Mouse (Mus musculus) embryonic fibroblast, embryonic 13.5 days (primary cell): ENCODE data around the gene A630023A22Rik. TPM values are rescaled to one million over a fixed set of nuclear protein-coding genes. Genes with fewer than 3 reads are reported as not detected.

Source experiments
- H3K27ac ChIP-seq: 2 replicates; pipeline ENCODE4 v1.5.1; 2012; ENCODE audit warnings: low read length, control low read depth, inconsistent platforms; ENCODE audit not compliant: insufficient read depth
- H3K4me1 ChIP-seq: 2 replicates; pipeline ENCODE4 v1.6.1; 2011; ENCODE audit warnings: low read length; ENCODE audit not compliant: control insufficient read depth, insufficient read depth
- H3K4me3 ChIP-seq: 2 replicates; pipeline ENCODE4 v1.5.1; 2011; ENCODE audit warnings: mild to moderate bottlenecking, control low read depth, low read length; ENCODE audit not compliant: insufficient read depth
- CTCF ChIP-seq: IDR thresholded peaks from 2 replicates; pipeline ENCODE4 v1.5.1; 2011; ENCODE audit warnings: mild to moderate bottlenecking, control low read depth, low read length, moderate library complexity, borderline replicate concordance; ENCODE audit not compliant: insufficient read depth
- POLR2A ChIP-seq: IDR thresholded peaks from 2 replicates; pipeline ENCODE4 v1.6.1; 2011; ENCODE audit warnings: low read depth, mild to moderate bottlenecking, control low read depth, low read length, moderate library complexity
- polyA plus RNA-seq: library from polyadenylated mRNA; stranded (reverse); fragments of >200 nt; gene quantifications from 2 replicates; pipeline ENCODE4 v1.2.4, GENCODE M21; 2011; ENCODE audit warnings: low read depth; ENCODE audit not compliant: missing spikeins, insufficient read length

The A630023A22Rik gene
- polyA plus RNA-seq, 1 experiment = 2.8 TPM

DNA sequence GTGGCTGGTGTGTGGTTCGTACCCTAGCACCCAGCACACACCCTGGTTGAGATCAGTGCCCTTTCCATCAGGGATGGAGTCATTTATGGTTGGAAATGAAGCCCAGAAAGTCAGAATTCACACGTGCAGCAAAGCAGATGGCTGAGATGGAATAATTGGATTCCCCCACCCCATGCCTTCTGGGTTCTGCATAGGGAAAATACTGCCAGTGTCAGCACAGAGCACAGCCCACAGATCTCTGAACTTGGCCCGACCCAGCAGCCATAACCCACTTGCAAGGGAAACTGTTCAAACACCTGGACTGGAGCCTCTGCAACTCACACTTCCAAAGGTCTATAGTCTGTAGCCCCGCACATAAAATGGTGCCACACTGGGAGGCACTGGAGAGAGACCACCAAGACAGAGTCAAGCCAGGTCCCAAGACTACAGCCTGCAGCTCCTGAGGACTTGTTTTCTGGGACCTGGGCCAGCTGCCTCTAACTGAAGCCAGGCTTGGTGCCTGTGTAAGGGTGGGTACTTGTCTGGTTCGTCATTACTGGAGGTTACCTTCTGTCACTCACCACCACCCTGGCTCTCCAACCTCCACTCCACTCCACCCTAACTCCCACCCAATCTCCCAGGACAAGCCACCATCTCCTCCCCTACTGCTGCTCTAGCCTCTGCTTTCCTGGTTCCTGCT is 52.3 kb downstream of the A630023A22Rik start:
- H3K27ac ChIP-seq = no peak overlapping the region
- no peak for TF ChIP-seq POLR2A
- no peak for TF ChIP-seq CTCF
- H3K4me3 ChIP-seq = no peak overlapping the region
- no peaks in the 10 kb centered on the region for H3K4me1 ChIP-seq

DNA sequence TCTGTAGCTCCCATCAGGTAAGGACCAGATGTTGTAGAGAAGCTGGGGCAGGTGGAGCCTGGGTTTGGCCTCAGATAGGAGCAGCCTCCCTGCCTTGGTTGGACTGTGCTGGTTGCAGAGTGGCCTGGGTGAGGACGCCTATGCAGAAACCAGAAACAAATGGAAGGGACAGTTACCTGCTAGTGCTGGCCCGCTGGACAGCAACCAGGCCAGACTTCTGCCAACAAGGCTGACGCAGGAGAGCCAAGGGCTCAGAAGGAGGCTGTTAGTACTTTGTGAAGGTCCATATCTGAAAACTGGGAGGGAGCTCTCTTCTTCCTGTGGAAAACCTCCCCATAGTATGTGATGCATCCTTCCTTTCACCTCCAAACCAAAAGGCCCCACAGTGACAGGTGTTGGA is 59.2 kb downstream of the A630023A22Rik start:
- H3K4me3 ChIP-seq = no peak overlapping the region
- H3K27ac ChIP-seq = no peak overlapping the region
- TF ChIP-seq POLR2A = no peak
- no peak for TF ChIP-seq CTCF
- no peaks in the 10 kb centered on the region for H3K4me1 ChIP-seq

DNA sequence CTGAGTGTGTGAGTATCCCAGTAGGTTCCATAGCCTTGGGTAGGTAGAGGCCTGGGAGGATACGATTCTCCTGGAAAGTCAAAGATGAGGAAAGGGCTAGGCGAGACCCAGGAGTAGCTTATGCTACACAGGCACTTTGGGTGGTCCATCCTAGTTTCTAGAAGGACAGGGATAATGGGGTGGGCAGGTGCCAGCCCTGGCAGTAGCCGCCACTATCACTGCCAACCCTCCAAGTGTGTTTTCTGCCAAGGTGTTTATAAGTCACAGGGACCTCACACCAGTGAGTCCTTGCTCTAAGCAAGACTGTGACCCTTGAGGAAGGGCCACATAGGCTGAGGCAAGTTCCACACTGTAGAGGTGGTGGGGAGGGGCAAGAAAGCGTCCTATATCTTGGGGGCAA is 61.3 kb downstream of the A630023A22Rik start:
- H3K27ac ChIP-seq = no peak overlapping the region
- no peaks in the 10 kb centered on the region for H3K4me1 ChIP-seq
- TF ChIP-seq POLR2A (no peak), CTCF (no peak)
- H3K4me3 ChIP-seq = no peak overlapping the region

DNA sequence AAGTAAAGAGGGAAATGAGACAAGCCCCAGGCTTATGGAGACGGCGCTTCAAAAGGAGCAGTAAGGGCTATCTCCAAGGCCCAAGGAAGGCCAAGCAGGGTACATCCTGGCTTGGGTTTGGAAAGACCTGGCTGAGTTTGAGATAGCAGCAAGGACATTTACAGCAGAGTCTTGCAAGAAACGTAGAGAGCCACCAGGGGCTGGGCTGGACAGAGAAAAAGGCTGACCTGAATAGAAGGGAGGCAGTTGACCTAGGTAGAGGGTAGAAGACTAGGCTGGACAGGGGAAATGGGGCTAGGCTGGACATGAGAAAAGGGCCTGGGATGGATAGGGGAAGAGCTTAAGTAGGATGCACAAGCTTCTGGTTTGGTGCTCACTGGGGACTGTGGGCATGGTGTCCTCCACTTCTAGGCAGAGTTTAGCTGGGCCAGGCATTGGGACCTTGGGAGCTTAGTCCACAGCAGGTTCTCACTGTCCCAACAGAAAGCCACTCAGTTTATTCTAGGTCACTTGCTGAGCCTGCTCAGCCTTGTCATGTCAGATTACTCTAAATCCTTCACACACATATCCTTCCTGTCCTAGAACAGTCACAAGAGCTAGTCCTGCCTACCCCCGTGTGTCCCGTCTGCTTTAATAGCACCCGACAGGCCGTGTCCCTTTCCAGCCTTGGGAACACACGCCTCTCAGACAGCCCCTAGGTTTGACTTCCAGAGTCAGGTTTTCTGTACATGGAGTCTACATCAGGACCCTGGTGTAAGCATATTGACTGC is 68.5 kb downstream of the A630023A22Rik start:
- no peak for TF ChIP-seq CTCF
- no peak for TF ChIP-seq POLR2A
- no peak overlapping the region for H3K4me3 ChIP-seq
- no peak overlapping the region for H3K27ac ChIP-seq
- H3K4me1 ChIP-seq = no peaks in the 10 kb centered on the region

DNA sequence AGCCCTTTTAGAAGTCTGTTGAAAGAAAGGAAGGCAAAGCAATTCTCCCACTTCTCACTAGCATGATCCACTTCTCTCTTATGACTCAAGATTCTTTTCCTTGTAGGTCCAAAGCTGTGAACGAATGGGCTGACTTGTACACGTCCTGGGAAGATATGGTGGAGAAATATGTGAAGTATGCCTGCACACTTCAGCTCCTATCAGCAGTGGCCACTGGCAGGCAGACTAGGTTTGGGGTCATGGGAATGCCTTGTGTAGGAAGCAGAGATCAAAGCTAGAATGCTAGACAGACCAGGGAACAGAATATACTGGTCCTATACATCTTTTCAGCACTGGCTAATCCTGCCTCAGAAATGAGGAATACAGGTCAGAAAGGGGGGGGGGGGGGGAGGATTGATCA is 75.8 kb downstream of the A630023A22Rik start:
- no peak for TF ChIP-seq POLR2A
- Histone ChIP-seq H3K4me3 (no peak overlapping the region), H3K27ac (no peak overlapping the region), H3K4me1 (no peaks in the 10 kb centered on the region)

DNA sequence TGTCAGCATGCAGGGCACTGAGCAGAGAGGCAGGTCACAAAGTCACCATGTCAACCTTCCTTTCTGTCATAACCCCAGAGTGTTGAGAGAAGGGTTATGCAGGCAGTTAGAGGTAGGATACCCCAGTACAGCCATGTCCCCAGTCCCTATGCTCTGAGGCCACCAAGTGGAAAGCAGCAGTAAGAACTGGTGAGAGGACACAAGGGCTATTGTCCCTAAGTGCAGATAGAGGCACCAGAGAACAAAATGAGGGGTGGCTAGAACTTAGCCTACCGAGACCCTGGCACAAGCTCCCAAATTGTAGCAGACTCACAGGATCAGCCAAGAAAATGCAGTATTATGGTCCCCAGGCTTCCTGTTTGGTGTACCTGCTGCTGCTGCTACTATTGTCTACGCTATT is 85.6 kb downstream of the A630023A22Rik start:
- no peak overlapping the region for H3K27ac ChIP-seq
- H3K4me3 ChIP-seq = no peak overlapping the region
- no peaks in the 10 kb centered on the region for H3K4me1 ChIP-seq
- no peak for TF ChIP-seq POLR2A
- no peak for TF ChIP-seq CTCF

DNA sequence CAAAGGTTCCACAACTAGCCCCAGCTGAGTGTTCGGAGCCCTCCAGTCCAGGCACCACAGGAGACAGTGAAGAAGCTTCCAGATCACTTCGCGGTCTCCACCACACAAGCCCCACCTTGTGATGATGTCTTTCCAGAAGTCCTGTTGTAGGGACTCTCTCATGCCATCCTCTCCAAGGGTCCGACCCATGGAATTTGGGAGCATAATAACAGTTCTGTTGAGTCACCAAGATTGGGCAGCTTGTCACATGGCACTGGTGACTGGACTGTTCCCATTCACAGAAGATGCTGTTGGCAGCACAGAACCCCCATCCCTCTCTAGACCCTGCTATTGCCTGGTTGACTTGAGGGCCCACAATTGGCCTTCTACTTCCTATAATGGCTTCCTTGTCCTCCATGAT is 86.2 kb downstream of the A630023A22Rik start, which contains the start of gene Gm5460:
Gene Gm5460, plus strand, starts transcription at position 378 of the 400 bp plus-strand sequence.
- no peak for TF ChIP-seq POLR2A
- TF ChIP-seq CTCF = no peak
- no peaks in the 10 kb centered on the region for H3K4me1 ChIP-seq
- no peak within 1 kb of the TSS for H3K27ac ChIP-seq
- no peak within 1 kb of the TSS for H3K4me3 ChIP-seq

DNA sequence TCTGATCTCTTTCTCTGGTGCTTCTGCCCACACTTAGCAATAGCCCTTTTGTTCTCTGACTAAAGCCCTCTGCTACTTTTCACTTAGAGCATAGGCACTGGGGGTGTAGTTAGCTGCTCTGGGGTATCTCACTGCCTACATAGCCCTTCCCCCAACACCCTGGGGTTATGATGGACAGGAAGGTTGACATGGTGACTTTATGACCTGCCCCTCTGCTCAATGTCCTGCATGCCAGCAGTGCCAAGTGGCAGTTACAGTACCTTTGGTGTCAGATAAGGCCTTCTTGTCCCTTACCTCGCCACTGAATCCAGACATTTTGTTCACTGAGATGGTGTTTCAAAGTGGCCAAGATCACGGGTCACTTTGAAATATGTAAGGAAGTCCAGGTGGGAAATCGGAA is 87.5 kb downstream of the A630023A22Rik start, which contains the start of gene Gm30083:
Gene Gm30083, minus strand, starts transcription at position 120 of the 400 bp plus-strand sequence.
- Histone ChIP-seq H3K27ac (no peak within 1 kb of the TSS), H3K4me3 (no peak within 1 kb of the TSS), H3K4me1 (no peaks in the 10 kb centered on the region)
- TF ChIP-seq POLR2A = no peak
- TF ChIP-seq CTCF = no peak

DNA sequence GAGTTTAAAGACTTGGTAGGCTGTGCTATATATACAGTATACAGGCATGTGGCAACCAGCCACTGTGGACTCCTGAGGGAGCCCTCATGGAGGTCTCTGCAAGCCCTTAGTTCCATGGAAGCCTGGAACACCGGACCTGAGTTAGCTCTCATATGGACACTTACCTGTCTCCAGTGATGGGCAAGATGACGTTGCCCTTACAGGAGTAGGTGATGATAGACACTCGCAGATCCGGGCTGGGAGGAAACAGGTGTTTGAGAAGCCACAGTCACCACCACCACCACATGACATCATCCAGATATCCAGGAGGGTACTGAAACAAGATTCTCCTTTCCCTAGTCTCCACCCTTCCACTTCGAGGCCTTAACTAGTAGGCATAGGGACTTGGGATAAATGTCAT is 100.2 kb downstream of the A630023A22Rik start:
- Histone ChIP-seq H3K4me3 (no peak overlapping the region), H3K27ac (no peak overlapping the region)

DNA sequence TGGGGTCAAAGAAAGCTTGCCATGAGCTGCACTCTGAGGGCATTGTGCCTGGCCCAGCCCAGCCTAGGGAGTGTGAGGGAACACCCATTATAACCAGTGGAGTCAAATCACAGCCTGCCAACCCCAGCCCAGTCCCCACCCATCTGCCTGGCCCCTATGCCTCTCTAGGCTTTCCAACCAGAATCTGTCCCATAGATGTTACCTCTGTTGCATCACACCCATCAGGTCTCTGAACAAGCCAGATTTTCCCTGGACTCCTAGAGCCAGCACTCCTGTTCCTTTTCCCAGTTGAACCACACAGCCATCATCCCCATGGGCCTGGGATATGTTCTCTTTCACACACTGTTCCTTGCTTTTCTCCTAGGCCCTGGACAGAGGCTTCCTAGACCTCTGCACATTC is 101.1 kb downstream of the A630023A22Rik start:
- TF ChIP-seq POLR2A (no peak), CTCF (no peak)
- Histone ChIP-seq H3K27ac (no peak overlapping the region), H3K4me3 (no peak overlapping the region), H3K4me1 (no peaks in the 10 kb centered on the region)

More for the DNA sequence above, 100.2 kb downstream of the A630023A22Rik start:
- no peaks in the 10 kb centered on the region for H3K4me1 ChIP-seq
- TF ChIP-seq CTCF (no peak), POLR2A (no peak)

Other genes starting within 250 kb of the A630023A22Rik start
- gene Gdf10, start 179.2 kb downstream of the A630023A22Rik start, polyA plus RNA-seq = 1.1 and 7.0 TPM in 2 replicates
- not detected in 2 replicates for gene Gdf2, start 161.7 kb downstream of the A630023A22Rik start, polyA plus RNA-seq
- not detected in 2 replicates for gene Rbp3, start 148.8 kb downstream of the A630023A22Rik start, polyA plus RNA-seq
- not detected in 2 replicates for gene Zfp488, start 124.0 kb downstream of the A630023A22Rik start, polyA plus RNA-seq
- not detected in 2 replicates for gene Gm30083, start 87.6 kb downstream of the A630023A22Rik start, polyA plus RNA-seq
- not detected in 2 replicates for gene Gm5460, start 86.0 kb downstream of the A630023A22Rik start, polyA plus RNA-seq
- not detected in 2 replicates for gene Antxrl, start 50.0 kb downstream of the A630023A22Rik start, polyA plus RNA-seq
- gene Anxa8, start 16.8 kb downstream of the A630023A22Rik start, polyA plus RNA-seq = 28.1 and 42.9 TPM in 2 replicates
- gene Npy4r, start 49.7 kb upstream of the A630023A22Rik start, polyA plus RNA-seq = not detected in 2 replicates
- gene Gprin2, start 98.9 kb upstream of the A630023A22Rik start, polyA plus RNA-seq = 0.12 and 0.46 TPM in 2 replicates
- not detected in 2 replicates for gene Syt15, start 116.8 kb upstream of the A630023A22Rik start, polyA plus RNA-seq
- gene Shld2, start 207.7 kb upstream of the A630023A22Rik start, polyA plus RNA-seq = 7.4 and 10.1 TPM in 2 replicates
- gene Glud1, start 208.0 kb upstream of the A630023A22Rik start, polyA plus RNA-seq = 159 and 181 TPM in 2 replicates